Mouse (Mus musculus): Measurements from ENCODE around the gene Plxnb1. TPM values are rescaled to one million over a fixed set of nuclear protein-coding genes. Genes with fewer than 3 reads are reported as not detected.
"Not testable (repeated sequence)": the region's sequence is repeated elsewhere in the genome, so short reads cannot be mapped to it uniquely, and the experiment has no call there.

Plxnb1 gene
- polyA plus RNA-seq, 1 experiment from 2014 or later: 7.8 TPM

DNA sequence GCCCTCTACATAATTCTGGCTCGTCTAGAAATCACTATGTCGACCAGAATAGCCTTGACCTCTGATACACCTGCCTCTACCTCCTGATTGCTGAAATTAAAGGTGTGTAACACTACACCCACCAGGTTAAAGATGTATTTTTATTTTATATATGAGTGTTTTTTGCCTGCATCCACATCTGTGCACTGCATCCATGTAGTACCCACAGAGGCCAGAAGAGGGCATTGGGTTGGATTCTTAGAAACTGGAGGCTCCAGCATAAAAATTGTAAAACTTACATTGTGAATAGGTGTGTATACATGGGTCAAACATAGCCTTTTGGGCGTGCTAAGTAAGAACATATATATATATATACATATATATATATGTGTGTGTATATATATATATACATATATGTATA lies 33.0 kb downstream of the Plxnb1 start:
- no peak overlapping the region for H3K4me2 ChIP-seq (ENCODE audit: low read depth, low read length)
- no peak overlapping the region for H3K27ac ChIP-seq (ENCODE audit: low read length)
- no peaks in the 10 kb centered on the region for H3K27me3 ChIP-seq (ENCODE audit: control insufficient read depth, insufficient read depth, low read length)
- no peaks in the 10 kb centered on the region for H3K36me3 ChIP-seq (ENCODE audit: control insufficient read depth, insufficient read depth)
- no peak overlapping the region for H3K9ac ChIP-seq (ENCODE audit: low read length)
- H3K4me3 ChIP-seq (ENCODE audit: low read length): no peak overlapping the region
- WGBS: 43% methylated on average over 3 of the region's 3 CpGs
- ATAC-seq (replicated peaks; ENCODE audit: extremely low read depth, insufficient read depth, low FRiP score): no peak
- no peaks in the 10 kb centered on the region for H3K9me3 ChIP-seq (replicated peaks; ENCODE audit: control insufficient read depth, low read length)
- no peaks in the 10 kb centered on the region for H3K4me1 ChIP-seq (ENCODE audit: control insufficient read depth, insufficient read depth, low read length)

DNA sequence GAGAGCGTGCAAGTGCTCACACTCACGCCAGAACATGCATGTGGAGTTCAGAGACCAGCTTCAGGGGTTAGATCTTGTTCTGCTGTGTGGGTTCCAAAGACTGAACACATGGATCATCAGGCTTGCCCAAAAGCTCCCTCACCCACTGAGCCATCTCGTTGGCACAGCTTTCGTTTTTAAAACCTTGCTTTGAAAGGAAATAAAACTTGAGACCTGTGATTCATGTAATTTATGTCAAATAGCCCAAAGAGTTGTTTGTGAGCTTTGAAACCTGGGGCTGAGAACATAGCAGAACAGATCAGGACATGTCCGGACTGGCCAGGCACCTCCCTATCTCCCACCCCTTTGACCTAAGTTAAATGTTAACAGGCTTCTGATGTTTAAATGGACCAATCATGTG lies 34.9 kb downstream of the Plxnb1 start:
- ATAC-seq (replicated peaks; ENCODE audit: extremely low read depth, insufficient read depth, low FRiP score): no peak
- 88% methylated on average over 5 of the region's 5 CpGs for WGBS
- H3K36me3 ChIP-seq (ENCODE audit: control insufficient read depth, insufficient read depth): no peaks in the 10 kb centered on the region
- no peak overlapping the region for H3K27ac ChIP-seq (ENCODE audit: low read length)
- no peaks in the 10 kb centered on the region for H3K4me1 ChIP-seq (ENCODE audit: control insufficient read depth, insufficient read depth, low read length)
- no peak overlapping the region for H3K9ac ChIP-seq (ENCODE audit: low read length)
- H3K4me3 ChIP-seq (ENCODE audit: low read length): no peak overlapping the region
- H3K9me3 ChIP-seq (replicated peaks; ENCODE audit: control insufficient read depth, low read length): no peaks in the 10 kb centered on the region
- no peak overlapping the region for H3K4me2 ChIP-seq (ENCODE audit: low read depth, low read length)
- no peaks in the 10 kb centered on the region for H3K27me3 ChIP-seq (ENCODE audit: control insufficient read depth, insufficient read depth, low read length)

GRCm38 (mm10) chr9:109140414-109140813 lies 45.2 kb downstream of the Plxnb1 start:
- H3K4me2 ChIP-seq (ENCODE audit: low read depth, low read length); H3K27ac ChIP-seq (ENCODE audit: low read length); H3K4me3 ChIP-seq (ENCODE audit: low read length); H3K4me1 ChIP-seq (ENCODE audit: control insufficient read depth, insufficient read depth, low read length); ATAC-seq (replicated peaks; ENCODE audit: extremely low read depth, insufficient read depth, low FRiP score); H3K27me3 ChIP-seq (ENCODE audit: control insufficient read depth, insufficient read depth, low read length); H3K9me3 ChIP-seq (replicated peaks; ENCODE audit: control insufficient read depth, low read length); H3K36me3 ChIP-seq (ENCODE audit: control insufficient read depth, insufficient read depth); H3K9ac ChIP-seq (ENCODE audit: low read length): not testable (repeated sequence)
- 63% methylated on average over 4 of the region's 4 CpGs for WGBS

- H3K27me3 ChIP-seq (ENCODE audit: control insufficient read depth, insufficient read depth, low read length): no peaks in the 10 kb centered on the region
- no peaks in the 10 kb centered on the region for H3K4me1 ChIP-seq (ENCODE audit: control insufficient read depth, insufficient read depth, low read length)
- H3K36me3 ChIP-seq (ENCODE audit: control insufficient read depth, insufficient read depth): no peaks in the 10 kb centered on the region
- no peak within 1 kb of the TSS for H3K27ac ChIP-seq (ENCODE audit: low read length)
- H3K9ac ChIP-seq (ENCODE audit: low read length): no peak within 1 kb of the TSS
- ATAC-seq (replicated peaks; ENCODE audit: extremely low read depth, insufficient read depth, low FRiP score): no peak
- WGBS: 58% methylated on average over 3 of the region's 3 CpGs
- no peak within 1 kb of the TSS for H3K4me2 ChIP-seq (ENCODE audit: low read depth, low read length)
- H3K4me3 ChIP-seq (ENCODE audit: low read length): no peak within 1 kb of the TSS
- H3K9me3 ChIP-seq (replicated peaks; ENCODE audit: control insufficient read depth, low read length): no peaks in the 10 kb centered on the region
Measured at GRCm38 (mm10) chr9:109161941-109162340, 66.8 kb downstream of the Plxnb1 start, which contains the start of gene Fbxw21. Gene Fbxw21 (minus strand): TSS chr9:109162041.

DNA sequence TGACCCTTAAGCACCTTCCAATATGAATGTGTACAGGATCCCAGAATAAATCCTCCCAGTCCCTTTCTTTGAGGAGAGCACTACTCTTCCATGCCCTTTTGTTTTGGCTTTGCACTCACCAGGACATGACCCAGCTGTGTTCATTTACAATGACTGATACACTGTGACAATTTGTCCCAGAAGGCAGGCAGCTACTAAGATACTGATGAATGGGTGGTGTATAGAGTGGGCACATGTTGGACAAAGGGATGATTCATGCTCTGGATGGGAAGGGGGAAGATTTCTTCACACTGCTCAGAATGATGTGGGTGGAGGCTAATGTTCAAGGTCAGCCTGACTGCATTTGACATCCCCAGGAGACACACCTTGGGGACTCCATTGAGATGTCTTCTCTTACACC lies 72.1 kb downstream of the Plxnb1 start:
- Histone ChIP-seq H3K27me3 (ENCODE audit: control insufficient read depth, insufficient read depth, low read length) (no peaks in the 10 kb centered on the region), H3K9me3 (replicated peaks; ENCODE audit: control insufficient read depth, low read length) (no peaks in the 10 kb centered on the region; the same call in 1 of the 2 replicates), H3K4me2 (ENCODE audit: low read depth, low read length) (no peak overlapping the region), H3K9ac (ENCODE audit: low read length) (no peak overlapping the region), H3K4me3 (ENCODE audit: low read length) (no peak overlapping the region), H3K36me3 (ENCODE audit: control insufficient read depth, insufficient read depth) (no peaks in the 10 kb centered on the region), H3K27ac (ENCODE audit: low read length) (no peak overlapping the region), H3K4me1 (ENCODE audit: control insufficient read depth, insufficient read depth, low read length) (no peaks in the 10 kb centered on the region)
- no peak for ATAC-seq (replicated peaks; ENCODE audit: extremely low read depth, insufficient read depth, low FRiP score)

Other genes with a start within 250 kb of the Plxnb1 start
- gene Slc26a6, start 242.1 kb upstream of the Plxnb1 start, polyA plus RNA-seq (2015; fragmentation: Nextera tagmentation; extraction: Ambion mirVana): 7.6 and 7.8 TPM in 2 replicates
- not detected in 2 replicates for gene Tmem89, start 180.8 kb upstream of the Plxnb1 start, polyA plus RNA-seq (2015; fragmentation: Nextera tagmentation; extraction: Ambion mirVana)
- gene Uqcrc1, start 158.8 kb upstream of the Plxnb1 start, polyA plus RNA-seq (2015; fragmentation: Nextera tagmentation; extraction: Ambion mirVana): 1,117 and 1,144 TPM in 2 replicates
- 1.3 and 1.5 TPM in 2 replicates for gene Col7a1, start 141.8 kb upstream of the Plxnb1 start, polyA plus RNA-seq (2015; fragmentation: Nextera tagmentation; extraction: Ambion mirVana)
- gene Ucn2, start 109.4 kb upstream of the Plxnb1 start, polyA plus RNA-seq (2015; fragmentation: Nextera tagmentation; extraction: Ambion mirVana): not detected in 2 replicates
- 3.1 and 4.8 TPM in 2 replicates for gene Pfkfb4, start 103.6 kb upstream of the Plxnb1 start, polyA plus RNA-seq (2015; fragmentation: Nextera tagmentation; extraction: Ambion mirVana)
- gene Shisa5, start 56.8 kb upstream of the Plxnb1 start, polyA plus RNA-seq (2015; fragmentation: Nextera tagmentation; extraction: Ambion mirVana): 75.4 and 84.5 TPM in 2 replicates
- gene Trex1, start 35.7 kb upstream of the Plxnb1 start, polyA plus RNA-seq (2015; fragmentation: Nextera tagmentation; extraction: Ambion mirVana): 12.5 and 14.5 TPM in 2 replicates
- gene Atrip, start 21.3 kb upstream of the Plxnb1 start, polyA plus RNA-seq (2015; fragmentation: Nextera tagmentation; extraction: Ambion mirVana): 15.6 and 17.3 TPM in 2 replicates
- 14.7 and 15.9 TPM in 2 replicates for gene Ccdc51, start 12.9 kb upstream of the Plxnb1 start, polyA plus RNA-seq (2015; fragmentation: Nextera tagmentation; extraction: Ambion mirVana)
- 414 and 431 TPM in 2 replicates for gene Tma7, start 12.8 kb upstream of the Plxnb1 start, polyA plus RNA-seq (2015; fragmentation: Nextera tagmentation; extraction: Ambion mirVana)
- gene Fbxw21, start 66.7 kb downstream of the Plxnb1 start, polyA plus RNA-seq (2015; fragmentation: Nextera tagmentation; extraction: Ambion mirVana): not detected in 2 replicates
- gene Fbxw13, start 100.6 kb downstream of the Plxnb1 start, polyA plus RNA-seq (2015; fragmentation: Nextera tagmentation; extraction: Ambion mirVana): not detected in 2 replicates
- gene Fbxw20, start 139.4 kb downstream of the Plxnb1 start, polyA plus RNA-seq (2015; fragmentation: Nextera tagmentation; extraction: Ambion mirVana): not detected in 2 replicates
- gene Fbxw14, start 192.3 kb downstream of the Plxnb1 start, polyA plus RNA-seq (2015; fragmentation: Nextera tagmentation; extraction: Ambion mirVana): not detected in 2 replicates
- gene Fbxw28, start 244.3 kb downstream of the Plxnb1 start, polyA plus RNA-seq (2015; fragmentation: Nextera tagmentation; extraction: Ambion mirVana): not detected in 2 replicates

Data from heart, embryonic 16.5 days (tissue).